Mouse (Mus musculus): ENCODE measurements around the gene Ifnlr1. TPM values are rescaled to one million over a fixed set of nuclear protein-coding genes. Genes with fewer than 3 reads are reported as not detected.

The Ifnlr1 gene
- polyA plus RNA-seq, 1 experiment = not detected

- TF ChIP-seq USF1 (IDR thresholded peaks at IDR 0.05; ENCODE audit: low read depth) = peak; percentile 82
- no peak for TF ChIP-seq CTCF (IDR thresholded peaks at IDR 0.05; ENCODE audit: control insufficient read depth, insufficient read depth, insufficient read length)
- H3K27me3 ChIP-seq (ENCODE audit: control insufficient read depth, insufficient read depth, insufficient read length) = peaks cover 5% of the 10 kb centered on the region
- no peaks in the 10 kb centered on the region for H3K36me3 ChIP-seq (ENCODE audit: control insufficient read depth, insufficient read depth)
- H3ac ChIP-seq (ENCODE audit: control insufficient read depth, insufficient read length, low read depth) = no peak overlapping the region
- H3K79me2 ChIP-seq (ENCODE audit: control insufficient read depth, insufficient read depth) = no peaks in the 10 kb centered on the region
- no peaks in the 10 kb centered on the region for H3K79me3 ChIP-seq (ENCODE audit: low read depth)
- no peak overlapping the region for H3K4me3 ChIP-seq (ENCODE audit: insufficient read depth, poor library complexity, severe bottlenecking)
Observed at GRCm38 (mm10) chr4:135692916-135693315, 6.8 kb downstream of the Ifnlr1 start.

GRCm38 (mm10) chr4:135698498-135698897 lies 12.4 kb downstream of the Ifnlr1 start:
- no peaks in the 10 kb centered on the region for H3K79me3 ChIP-seq (ENCODE audit: low read depth)
- peaks cover 18% of the 10 kb centered on the region for H3K27me3 ChIP-seq (ENCODE audit: control insufficient read depth, insufficient read depth, insufficient read length)
- no peaks in the 10 kb centered on the region for H3K79me2 ChIP-seq (ENCODE audit: control insufficient read depth, insufficient read depth)
- H3ac ChIP-seq (ENCODE audit: control insufficient read depth, insufficient read length, low read depth) = no peak overlapping the region
- TF ChIP-seq CTCF (IDR thresholded peaks at IDR 0.05; ENCODE audit: control insufficient read depth, insufficient read depth, insufficient read length) (no peak), MYOG (IDR thresholded peaks at IDR 0.05; ENCODE audit: control insufficient read depth, extremely low read depth, insufficient read length) (no peak), USF1 (IDR thresholded peaks at IDR 0.05; ENCODE audit: low read depth) (no peak), MAX (IDR thresholded peaks at IDR 0.05) (no peak), CEBPB (IDR thresholded peaks at IDR 0.05; ENCODE audit: low read depth) (no peak), FOSL1 (IDR thresholded peaks at IDR 0.05; ENCODE audit: insufficient read depth, low read length, poor library complexity, severe bottlenecking) (no peak), MYOD1 (IDR thresholded peaks at IDR 0.05; ENCODE audit: control insufficient read depth, insufficient read length, low read depth) (no peak)
- no peaks in the 10 kb centered on the region for H3K36me3 ChIP-seq (ENCODE audit: control insufficient read depth, insufficient read depth)
- H3K4me3 ChIP-seq (ENCODE audit: insufficient read depth, poor library complexity, severe bottlenecking) = no peak overlapping the region

- Histone ChIP-seq H3K4me3 (ENCODE audit: insufficient read depth, poor library complexity, severe bottlenecking) (no peak overlapping the region), H3K79me3 (ENCODE audit: low read depth) (no peaks in the 10 kb centered on the region), H3K27me3 (ENCODE audit: control insufficient read depth, insufficient read depth, insufficient read length) (peaks cover 43% of the 10 kb centered on the region), H3K36me3 (ENCODE audit: control insufficient read depth, insufficient read depth) (no peaks in the 10 kb centered on the region), H3ac (ENCODE audit: control insufficient read depth, insufficient read length, low read depth) (no peak overlapping the region), H3K79me2 (ENCODE audit: control insufficient read depth, insufficient read depth) (no peaks in the 10 kb centered on the region)
- TF ChIP-seq FOSL1 (IDR thresholded peaks at IDR 0.05; ENCODE audit: insufficient read depth, low read length, poor library complexity, severe bottlenecking) (no peak), MYOG (IDR thresholded peaks at IDR 0.05; ENCODE audit: control insufficient read depth, extremely low read depth, insufficient read length) (no peak), CEBPB (IDR thresholded peaks at IDR 0.05; ENCODE audit: low read depth) (no peak), MYOD1 (IDR thresholded peaks at IDR 0.05; ENCODE audit: control insufficient read depth, insufficient read length, low read depth) (no peak), CTCF (IDR thresholded peaks at IDR 0.05; ENCODE audit: control insufficient read depth, insufficient read depth, insufficient read length) (no peak), MAX (IDR thresholded peaks at IDR 0.05) (no peak)
Observed at GRCm38 (mm10) chr4:135703497-135703896, 17.4 kb downstream of the Ifnlr1 start.

- H3K4me3 ChIP-seq (ENCODE audit: insufficient read depth, poor library complexity, severe bottlenecking) = no peak overlapping the region
Observed at GRCm38 (mm10) chr4:135704016-135704415, 17.9 kb downstream of the Ifnlr1 start.

GRCm38 (mm10) chr4:135706045-135706444 lies 20.0 kb downstream of the Ifnlr1 start:
- H3K27me3 ChIP-seq (ENCODE audit: control insufficient read depth, insufficient read depth, insufficient read length) = peaks cover 42% of the 10 kb centered on the region
- TF ChIP-seq MYOG (IDR thresholded peaks at IDR 0.05; ENCODE audit: control insufficient read depth, extremely low read depth, insufficient read length) (no peak), CTCF (IDR thresholded peaks at IDR 0.05; ENCODE audit: control insufficient read depth, insufficient read depth, insufficient read length) (no peak), FOSL1 (IDR thresholded peaks at IDR 0.05; ENCODE audit: insufficient read depth, low read length, poor library complexity, severe bottlenecking) (no peak), MYOD1 (IDR thresholded peaks at IDR 0.05; ENCODE audit: control insufficient read depth, insufficient read length, low read depth) (no peak), CEBPB (IDR thresholded peaks at IDR 0.05; ENCODE audit: low read depth) (no peak), MAX (IDR thresholded peaks at IDR 0.05) (no peak), USF1 (IDR thresholded peaks at IDR 0.05; ENCODE audit: low read depth) (no peak)
- no peaks in the 10 kb centered on the region for H3K79me2 ChIP-seq (ENCODE audit: control insufficient read depth, insufficient read depth)
- H3K36me3 ChIP-seq (ENCODE audit: control insufficient read depth, insufficient read depth) = no peaks in the 10 kb centered on the region
- no peak overlapping the region for H3K4me3 ChIP-seq (ENCODE audit: insufficient read depth, poor library complexity, severe bottlenecking)
- no peaks in the 10 kb centered on the region for H3K79me3 ChIP-seq (ENCODE audit: low read depth)
- no peak overlapping the region for H3ac ChIP-seq (ENCODE audit: control insufficient read depth, insufficient read length, low read depth)

More at GRCm38 (mm10) chr4:135704016-135704415, 17.9 kb downstream of the Ifnlr1 start:
- H3K27me3 ChIP-seq (ENCODE audit: control insufficient read depth, insufficient read depth, insufficient read length) = peaks cover 43% of the 10 kb centered on the region
- H3ac ChIP-seq (ENCODE audit: control insufficient read depth, insufficient read length, low read depth) = no peak overlapping the region
- H3K79me2 ChIP-seq (ENCODE audit: control insufficient read depth, insufficient read depth) = no peaks in the 10 kb centered on the region
- TF ChIP-seq MYOG (IDR thresholded peaks at IDR 0.05; ENCODE audit: control insufficient read depth, extremely low read depth, insufficient read length) = no peak
- TF ChIP-seq FOSL1 (IDR thresholded peaks at IDR 0.05; ENCODE audit: insufficient read depth, low read length, poor library complexity, severe bottlenecking) = no peak
- TF ChIP-seq MAX (IDR thresholded peaks at IDR 0.05) = no peak
- H3K36me3 ChIP-seq (ENCODE audit: control insufficient read depth, insufficient read depth) = no peaks in the 10 kb centered on the region
- no peaks in the 10 kb centered on the region for H3K79me3 ChIP-seq (ENCODE audit: low read depth)

GRCm38 (mm10) chr4:135709072-135709564 lies 23.0 kb downstream of the Ifnlr1 start:
- Histone ChIP-seq H3K27me3 (ENCODE audit: control insufficient read depth, insufficient read depth, insufficient read length) (peaks cover 18% of the 10 kb centered on the region), H3ac (ENCODE audit: control insufficient read depth, insufficient read length, low read depth) (no peak overlapping the region), H3K36me3 (ENCODE audit: control insufficient read depth, insufficient read depth) (no peaks in the 10 kb centered on the region), H3K79me3 (ENCODE audit: low read depth) (no peaks in the 10 kb centered on the region), H3K4me3 (ENCODE audit: insufficient read depth, poor library complexity, severe bottlenecking) (no peak overlapping the region), H3K79me2 (ENCODE audit: control insufficient read depth, insufficient read depth) (no peaks in the 10 kb centered on the region)
- no peak for TF ChIP-seq MAX (IDR thresholded peaks at IDR 0.05)
- peak; percentile 34 for TF ChIP-seq CEBPB (IDR thresholded peaks at IDR 0.05; ENCODE audit: low read depth)
- TF ChIP-seq CTCF (IDR thresholded peaks at IDR 0.05; ENCODE audit: control insufficient read depth, insufficient read depth, insufficient read length) = peak; percentile 86

All from C2C12 (cell line).